Mouse (Mus musculus) megakaryocyte, embryonic 14.5 days (primary cell): Measurements from ENCODE around the gene Ccn1.

ENCODE experiments used
- FLI1 ChIP-seq: IDR thresholded peaks from 2 replicates; pipeline ENCODE4 v1.6.1; 2012; ENCODE audit warnings: low read length, inconsistent platforms, mixed read lengths
- GATA1 ChIP-seq: IDR thresholded peaks from 3 replicates; pipeline ENCODE4 v1.6.1; 2012; ENCODE audit warnings: mixed read lengths, low read length, inconsistent platforms, borderline replicate concordance

DNA sequence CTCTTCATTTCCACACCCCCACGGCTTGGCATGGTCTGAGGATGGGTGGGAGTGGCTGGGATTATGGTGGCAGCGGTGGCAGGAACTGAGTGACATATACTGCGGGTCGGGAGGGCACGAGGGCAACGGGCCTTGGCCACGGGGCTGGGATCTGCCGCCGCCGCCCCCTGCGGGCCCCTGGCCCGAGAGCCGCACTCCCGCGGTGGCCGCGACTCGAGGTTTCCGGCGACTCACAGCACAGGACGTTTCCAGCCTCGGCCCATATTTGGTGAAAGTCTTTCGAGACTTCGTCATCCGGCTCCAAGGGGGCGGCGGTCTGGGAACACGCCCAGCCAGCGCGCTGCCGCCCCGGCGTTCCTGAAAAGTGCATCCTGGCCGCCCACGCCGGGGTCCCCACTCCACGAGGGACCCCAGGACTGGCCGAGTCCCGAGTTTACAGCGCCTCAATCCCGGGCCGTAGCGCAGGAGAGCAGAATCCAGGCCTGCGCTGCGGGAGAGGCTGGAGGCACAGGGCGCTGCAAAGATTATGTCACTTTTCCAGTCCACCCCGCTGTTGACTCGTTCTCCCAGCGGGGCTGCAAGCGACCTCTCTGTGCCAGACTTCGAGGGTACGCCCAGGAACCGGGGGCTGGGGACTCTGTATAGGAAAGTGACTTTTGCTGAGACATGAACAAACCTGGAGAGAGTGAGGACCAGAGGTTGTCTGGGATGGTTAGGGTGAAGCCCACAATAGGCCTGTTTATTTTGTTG is 3.6 kb upstream of the Ccn1 start:
- no peak for TF ChIP-seq GATA1
- TF ChIP-seq FLI1: no peak
